Mouse (Mus musculus): Measurements from ENCODE around the gene Spocd1. TPM values are rescaled to one million over a fixed set of nuclear protein-coding genes. Genes with fewer than 3 reads are reported as not detected.

The Spocd1 gene
- total and polyA plus RNA-seq, 3 experiments, result 0.04 to 0.07 TPM; not detected in 1

GRCm38 (mm10) chr4:129905032-129905431 lies 24.0 kb upstream of the Spocd1 start:
- DNase-seq (ENCODE audit: extremely low read depth), result no peak
- Histone ChIP-seq H3K27ac (ENCODE audit: insufficient read depth, low read depth) (no peak overlapping the region), H3K9me3 (replicated peaks; ENCODE audit: low read length) (peaks cover 3% of the 10 kb centered on the region), H3K9ac (ENCODE audit: insufficient read depth, low read depth) (no peak overlapping the region), H3K79me2 (replicated peaks; ENCODE audit: control insufficient read depth, extremely low read depth, insufficient read depth, poor library complexity, severe bottlenecking) (no peaks in the 10 kb centered on the region), H3K27me3 (replicated peaks) (peaks cover 2% of the 10 kb centered on the region), H3K4me2 (ENCODE audit: insufficient read depth, low read depth, poor library complexity, severe bottlenecking) (no peak overlapping the region), H3K36me3 (replicated peaks in 1 of 2; ENCODE audit: control insufficient read depth in 1 of 2, insufficient read depth in 1 of 2, low read length in 1 of 2) (no peaks in the 10 kb centered on the region), H3K4me3 (replicated peaks in 1 of 3; ENCODE audit: low read depth in 2 of 3, low read length in 2 of 3, poor library complexity in 1 of 3) (no peak overlapping the region), H3K4me1 (ENCODE audit: control insufficient read depth in 1 of 2, insufficient read depth in 2 of 2) (peaks cover 4 to 28% of the 10 kb centered on the region in 2 experiments)
- no peak for TF ChIP-seq NRF1 (IDR thresholded peaks at IDR 0.05; ENCODE audit: low read depth, low read length)
- TF ChIP-seq POLR2AphosphoS2 (IDR thresholded peaks at IDR 0.05; ENCODE audit: low read depth, low read length), result no peak
- no peak for TF ChIP-seq USF2 (conservative IDR thresholded peaks at IDR 0.05; ENCODE audit: low read depth, low read length)
- no peak for TF ChIP-seq POLR2A (IDR thresholded peaks at IDR 0.05; ENCODE audit: low read depth, low read length)
- TF ChIP-seq ZNF384 (IDR thresholded peaks at IDR 0.05; ENCODE audit: low read depth, low read length), result no peak
- TF ChIP-seq ZKSCAN1 (IDR thresholded peaks at IDR 0.05; ENCODE audit: borderline replicate concordance, low read depth, low read length), result no peak
- no peak for TF ChIP-seq KAT2A (IDR thresholded peaks at IDR 0.05; ENCODE audit: insufficient replicate concordance, low read length)
- TF ChIP-seq UBTF (IDR thresholded peaks at IDR 0.05; ENCODE audit: low read depth, low read length), result no peak
- TF ChIP-seq IRF4 (IDR thresholded peaks at IDR 0.05; ENCODE audit: low read depth, low read length), result no peak
- TF ChIP-seq MAZ (IDR thresholded peaks at IDR 0.05; ENCODE audit: low read depth, low read length), result no peak
- no peak for TF ChIP-seq ZC3H11A (IDR thresholded peaks at IDR 0.05; ENCODE audit: low read depth, low read length)
- TF ChIP-seq TBP (conservative IDR thresholded peaks at IDR 0.05; ENCODE audit: low read depth, low read length), result no peak
- TF ChIP-seq ZMIZ1 (IDR thresholded peaks at IDR 0.05; ENCODE audit: low read depth, low read length), result no peak
- no peak for TF ChIP-seq E2F4 (IDR thresholded peaks at IDR 0.05; ENCODE audit: insufficient replicate concordance, low read depth, low read length)
- no peak for TF ChIP-seq MAFK (IDR thresholded peaks at IDR 0.05; ENCODE audit: insufficient replicate concordance, low read length)
- TF ChIP-seq RCOR1 (conservative IDR thresholded peaks at IDR 0.05; ENCODE audit: low read depth, low read length), result no peak
- no peak for TF ChIP-seq CHD1 (IDR thresholded peaks at IDR 0.05; ENCODE audit: low read depth, low read length)
- in situ Hi-C loops (cut with MboI; ENCODE audit: low pct_ligation_motif_present, low pct_unique_long_range_greater_than_20kb, low sequenced_read_pairs) (no loop called here), dilution Hi-C loops (cut with MboI; ENCODE audit: extremely low pct_ligation_motif_present, extremely low pct_unique_long_range_greater_than_20kb, low sequenced_read_pairs) (no loop called here)

- H3K9me3 ChIP-seq (replicated peaks; ENCODE audit: low read length), result peaks cover 3% of the 10 kb centered on the region
- no peaks in the 10 kb centered on the region for H3K36me3 ChIP-seq (replicated peaks in 1 of 2; ENCODE audit: control insufficient read depth in 1 of 2, insufficient read depth in 1 of 2, low read length in 1 of 2)
- no peak overlapping the region for H3K9ac ChIP-seq (ENCODE audit: insufficient read depth, low read depth)
- H3K4me1 ChIP-seq (ENCODE audit: control insufficient read depth in 1 of 2, insufficient read depth in 2 of 2), result peaks cover 4 to 32% of the 10 kb centered on the region in 2 experiments
- dilution Hi-C loops (cut with MboI; ENCODE audit: extremely low pct_ligation_motif_present, extremely low pct_unique_long_range_greater_than_20kb, low sequenced_read_pairs), result no loop called here
- H3K4me3 ChIP-seq (replicated peaks in 1 of 3; ENCODE audit: low read depth in 2 of 3, low read length in 2 of 3, poor library complexity in 1 of 3), result no peak overlapping the region
- TF ChIP-seq MAZ (IDR thresholded peaks at IDR 0.05; ENCODE audit: low read depth, low read length), result no peak
- TF ChIP-seq ZC3H11A (IDR thresholded peaks at IDR 0.05; ENCODE audit: low read depth, low read length), result no peak
- no peak for TF ChIP-seq CHD2 (IDR thresholded peaks at IDR 0.05; ENCODE audit: low read length)
- TF ChIP-seq HCFC1 (IDR thresholded peaks at IDR 0.05; ENCODE audit: low read depth, low read length), result no peak
- TF ChIP-seq E2F4 (IDR thresholded peaks at IDR 0.05; ENCODE audit: insufficient replicate concordance, low read depth, low read length), result no peak
- no peak for TF ChIP-seq USF2 (conservative IDR thresholded peaks at IDR 0.05; ENCODE audit: low read depth, low read length)
- TF ChIP-seq CHD1 (IDR thresholded peaks at IDR 0.05; ENCODE audit: low read depth, low read length), result no peak
- no peak for TF ChIP-seq ZNF384 (IDR thresholded peaks at IDR 0.05; ENCODE audit: low read depth, low read length)
- TF ChIP-seq CTCF (conservative IDR thresholded peaks at IDR 0.05 in 1 of 2, IDR thresholded peaks at IDR 0.05 in 1 of 2; ENCODE audit: low read depth in 2 of 2, low read length in 2 of 2), result no peak
- no peak for DNase-seq (ENCODE audit: extremely low read depth)
- H3K79me2 ChIP-seq (replicated peaks; ENCODE audit: control insufficient read depth, extremely low read depth, insufficient read depth, poor library complexity, severe bottlenecking), result no peaks in the 10 kb centered on the region
- no peak overlapping the region for H3K27ac ChIP-seq (ENCODE audit: insufficient read depth, low read depth)
- no peaks in the 10 kb centered on the region for H3K27me3 ChIP-seq (replicated peaks)
- H3K4me2 ChIP-seq (ENCODE audit: insufficient read depth, low read depth, poor library complexity, severe bottlenecking), result no peak overlapping the region
- in situ Hi-C loops (cut with MboI; ENCODE audit: low pct_ligation_motif_present, low pct_unique_long_range_greater_than_20kb, low sequenced_read_pairs), result no loop called here
Measured at GRCm38 (mm10) chr4:129906016-129906415, 23.0 kb upstream of the Spocd1 start.

Data from CH12.LX (cell line).